31 mouse cellular contexts compared by ENCODE assay signal in the genomic region with DNA sequence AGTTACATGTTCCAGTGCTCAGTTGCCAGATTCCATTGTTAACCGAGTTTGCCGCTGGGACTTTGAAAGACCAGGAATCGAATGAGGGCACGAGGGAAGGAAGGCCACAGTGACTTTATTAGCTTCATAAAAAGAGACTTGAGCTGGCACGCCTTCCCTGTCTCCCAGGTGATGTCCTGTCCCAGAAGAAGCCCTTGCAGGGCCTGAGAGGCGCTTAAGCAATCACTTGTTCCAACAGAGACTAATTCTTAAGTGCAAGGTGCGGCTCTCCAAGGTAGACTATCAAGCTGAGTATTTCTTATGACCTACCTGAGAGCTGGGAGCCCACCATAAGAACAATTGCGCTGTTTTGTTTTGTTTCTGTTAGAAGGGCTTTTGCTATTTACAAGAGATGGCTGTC. TPM values are rescaled to one million over a fixed set of nuclear protein-coding genes. Genes with fewer than 3 reads are reported as not detected.
A peak's percentile ranks its signal among the peaks of the same experiment; 100 is the strongest.
DNase-seq lines count a peak whose midpoint lies in the region; ATAC-seq and TF ChIP-seq lines count a peak whose summit lies in the region.
"Had no signal": no experiment of that assay in that cellular context is flagged by ENCODE, and none has a peak within 500 bp of the region (broad histone marks: within the 10 kb centered on the region; RNA-seq: fewer than 3 reads in every experiment).

No protein-coding gene starts in this region.

- peak; percentile 59 for ATAC-seq in intestine, embryonic 15.5 days
- no peak for ATAC-seq in midbrain, embryonic 14.5 days (ENCODE audit: low FRiP score, low TSS enrichment)
- no peak for ATAC-seq in forebrain, postnatal 0 days
- ATAC-seq: CD4-positive, CD25-positive, alpha-beta regulatory T cell, adult 4 months; forebrain, embryonic 14.5 days had no signal

- no peak for TF ChIP-seq POLR2A in small intestine, adult 2 months (IDR thresholded peaks at IDR 0.05; ENCODE audit: low read depth, low read length)

- H3K4me2 ChIP-seq in intestine, embryonic 15.5 days (replicated peaks): no peak overlapping the region
- no peak overlapping the region for H3K4me2 ChIP-seq in midbrain, embryonic 14.5 days (ENCODE audit: low read length)
- no peak overlapping the region for H3K4me2 ChIP-seq in forebrain, postnatal 0 days (ENCODE audit: low read depth)
- H3K4me2 ChIP-seq: embryonic facial prominence, embryonic 15.5 days; heart, embryonic 11.5 days; hindbrain, embryonic 14.5 days; lung, embryonic 15.5 days; midbrain, embryonic 12.5 days had no signal

- no peaks in the 10 kb centered on the region for H3K36me3 ChIP-seq in intestine, embryonic 15.5 days
- H3K36me3 ChIP-seq in small intestine, adult 2 months (ENCODE audit: control insufficient read depth, insufficient read depth, low read length): no peaks in the 10 kb centered on the region
- no peaks in the 10 kb centered on the region for H3K36me3 ChIP-seq in midbrain, embryonic 14.5 days (ENCODE audit: control insufficient read depth, insufficient read depth, low read length)
- no peaks in the 10 kb centered on the region for H3K36me3 ChIP-seq in forebrain, postnatal 0 days (ENCODE audit: insufficient read depth)
- H3K36me3 ChIP-seq: embryonic facial prominence, embryonic 10.5 days; embryonic facial prominence, embryonic 15.5 days; lung, embryonic 15.5 days; midbrain, embryonic 12.5 days had no signal

- peak; percentile 32 for DNase-seq in large intestine, adult 2 months (ENCODE audit: low read depth, low spot score)
- DNase-seq in lung, postnatal 10 days: peak; percentile 22
- no peak for DNase-seq in ovary, postnatal 14 days (ENCODE audit: low spot score)
- no peak for DNase-seq in midbrain, embryonic 14.5 days
- no peak for DNase-seq in forebrain, postnatal 0 days
- DNase-seq: adrenal gland, adult 8-10 months; cerebellum, adult 8-10 months; cerebellum, postnatal 25 days; gastrocnemius, postnatal 25 days; heart, adult 11 months; heart, postnatal 36 days; kidney, adult 2 months; kidney, postnatal 36 days; layer of hippocampus, postnatal 36 days; liver; right cerebral cortex, adult 18-20 months; thymus, adult 2 months; thymus, postnatal 36 days had no signal

- 59% methylated on average over 8 of the region's 8 CpGs for WGBS in intestine, embryonic 15.5 days
- 37% methylated on average over 8 of the region's 8 CpGs for WGBS in large intestine, adult 2 months
- WGBS in small intestine, adult 2 months: 40% methylated on average over 8 of the region's 8 CpGs
- WGBS in midbrain, embryonic 14.5 days: 71% methylated on average over 8 of the region's 8 CpGs
- WGBS in forebrain, postnatal 0 days: 80% methylated on average over 8 of the region's 8 CpGs

- peaks cover 21% of the 10 kb centered on the region for H3K4me1 ChIP-seq in intestine, embryonic 15.5 days (replicated peaks)
- H3K4me1 ChIP-seq in small intestine, adult 2 months (ENCODE audit: control insufficient read depth, insufficient read depth, insufficient read length, low read length): peaks cover 21% of the 10 kb centered on the region
- no peaks in the 10 kb centered on the region for H3K4me1 ChIP-seq in midbrain, embryonic 14.5 days (ENCODE audit: control insufficient read depth, insufficient read depth, low read length)
- H3K4me1 ChIP-seq in forebrain, postnatal 0 days (ENCODE audit: insufficient read depth): no peaks in the 10 kb centered on the region
- H3K4me1 ChIP-seq: embryonic facial prominence, embryonic 15.5 days had no signal

- no peak overlapping the region for H3K9ac ChIP-seq in intestine, embryonic 15.5 days
- H3K9ac ChIP-seq in midbrain, embryonic 14.5 days (replicated peaks; ENCODE audit: low read length): no peak overlapping the region
- no peak overlapping the region for H3K9ac ChIP-seq in forebrain, postnatal 0 days
- H3K9ac ChIP-seq: embryonic facial prominence, embryonic 15.5 days; hindbrain, embryonic 14.5 days; liver, embryonic 14.5 days; lung, embryonic 15.5 days; midbrain, embryonic 12.5 days had no signal

- no peak overlapping the region for H3K4me3 ChIP-seq in intestine, embryonic 15.5 days (replicated peaks)
- no peak overlapping the region for H3K4me3 ChIP-seq in small intestine, adult 2 months (ENCODE audit: low read depth, low read length)
- H3K4me3 ChIP-seq in midbrain, embryonic 14.5 days (replicated peaks; ENCODE audit: low read depth, low read length): no peak overlapping the region
- H3K4me3 ChIP-seq in forebrain, postnatal 0 days (ENCODE audit: low read depth, low read length): no peak overlapping the region
- H3K4me3 ChIP-seq: embryonic facial prominence, embryonic 10.5 days; embryonic facial prominence, embryonic 15.5 days; lung, embryonic 15.5 days; megakaryocyte, embryonic 14.5 days; midbrain, embryonic 12.5 days had no signal

- H3K27ac ChIP-seq in intestine, embryonic 15.5 days: no peak overlapping the region
- H3K27ac ChIP-seq in small intestine, adult 2 months (ENCODE audit: insufficient read depth, low read depth, low read length): 0 out of 2 replicates have a peak overlapping the region, but pooled peaks have one; percentile 2
- H3K27ac ChIP-seq in midbrain, embryonic 14.5 days (replicated peaks; ENCODE audit: low read depth, low read length): no peak overlapping the region
- no peak overlapping the region for H3K27ac ChIP-seq in forebrain, postnatal 0 days (ENCODE audit: low read depth, low read length)
- H3K27ac ChIP-seq: embryonic facial prominence, embryonic 10.5 days; embryonic facial prominence, embryonic 15.5 days; hindbrain, embryonic 14.5 days; liver, embryonic 14.5 days; lung, embryonic 15.5 days; midbrain, embryonic 12.5 days; stomach, postnatal 0 days had no signal

- H3K27me3 ChIP-seq in intestine, embryonic 15.5 days (replicated peaks): no peaks in the 10 kb centered on the region
- H3K27me3 ChIP-seq in small intestine, adult 2 months (ENCODE audit: control insufficient read depth, insufficient read depth, low read length): no peaks in the 10 kb centered on the region
- no peaks in the 10 kb centered on the region for H3K27me3 ChIP-seq in midbrain, embryonic 14.5 days (ENCODE audit: control insufficient read depth, insufficient read depth, low read length)
- no peaks in the 10 kb centered on the region for H3K27me3 ChIP-seq in forebrain, postnatal 0 days (ENCODE audit: insufficient read depth, low read length)
- H3K27me3 ChIP-seq: embryonic facial prominence, embryonic 15.5 days; lung, embryonic 15.5 days; midbrain, embryonic 12.5 days had no signal

- no peak for TF ChIP-seq CTCF in small intestine, adult 2 months (IDR thresholded peaks at IDR 0.05; ENCODE audit: extremely low read depth, insufficient read length, insufficient replicate concordance, low read depth, low read length)
- no peak for TF ChIP-seq CTCF in forebrain, postnatal 0 days (IDR thresholded peaks at IDR 0.05; ENCODE audit: low read depth)

- no peaks in the 10 kb centered on the region for H3K9me3 ChIP-seq in intestine, embryonic 15.5 days
- H3K9me3 ChIP-seq in midbrain, embryonic 14.5 days (ENCODE audit: control insufficient read depth, low read length): no peaks in the 10 kb centered on the region
- no peaks in the 10 kb centered on the region for H3K9me3 ChIP-seq in forebrain, postnatal 0 days (ENCODE audit: low read length)
- H3K9me3 ChIP-seq: embryonic facial prominence, embryonic 10.5 days; embryonic facial prominence, embryonic 15.5 days; lung, embryonic 15.5 days; megakaryocyte, embryonic 14.5 days; midbrain, embryonic 12.5 days had no signal

RNA-seq across cellular contexts. Expression of a gene that starts 57.9 kb away (rescaled TPM):
- polyA plus RNA-seq in intestine, embryonic 15.5 days (2015; fragmentation: Nextera tagmentation; extraction: Ambion mirVana): 5.4 and 6.1 TPM in 2 replicates
- 24.0 and 34.3 TPM in 2 replicates for polyA plus RNA-seq in large intestine, adult 2 months (2012; rRNA removed)
- 21.8 and 59.5 TPM in 2 replicates for polyA plus RNA-seq in small intestine, adult 2 months (2012; rRNA removed)
- 14.1 and 16.4 TPM in 2 replicates for polyA plus RNA-seq in midbrain, embryonic 14.5 days (2014; fragmentation: Nextera tagmentation; extraction: Ambion mirVana)
- 39.3 and 39.6 TPM in 2 replicates for total RNA-seq in forebrain, postnatal 0 days (2014; rRNA removed)
- 4.9 and 7.1 TPM in 2 replicates for polyA plus RNA-seq in forebrain, postnatal 0 days (2015; fragmentation: Nextera tagmentation; extraction: Ambion mirVana)

Comparison
In these comparisons a context has a peak if more than half of its experiments do, and no peak if none do; other contexts are left out.
1. DNase-seq: peak in large intestine, adult 2 months (single experiment) and lung, postnatal 10 days (single experiment); none in ovary, postnatal 14 days (single experiment), midbrain, embryonic 14.5 days (single experiment) and forebrain, postnatal 0 days (single experiment).